Mouse (Mus musculus) hindbrain, embryonic 11.5 days (tissue): Measurements from ENCODE around the gene Daam1. TPM values are rescaled to one million over a fixed set of nuclear protein-coding genes. Genes with fewer than 3 reads are reported as not detected.

ENCODE experiments used
- ATAC-seq: fragments of 200-750 bp; cut with Nextera tagmentation; 2 replicates; pipeline ENCODE4 v1.8.0; 2017; ENCODE audit warnings: mild to moderate bottlenecking, moderate TSS enrichment, moderate library complexity; ENCODE audit not compliant: low FRiP score
- DNase-seq: peaks from one replicate; pipeline ENCODE4 v3.0.0-alpha.2; 2015; ENCODE audit warnings: low spot score
- H3K27ac ChIP-seq: fragments of 300-500 bp; sonication (generic); 2 replicates; pipeline ENCODE4 v1.5.1; 2014; ENCODE audit warnings: mild to moderate bottlenecking, low read depth, low read length
- H3K27me3 ChIP-seq: fragments of 300-500 bp; sonication (generic); 2 replicates; pipeline ENCODE4 v1.6.1; 2014; ENCODE audit warnings: mild to moderate bottlenecking, low read length, moderate library complexity, mixed read lengths; ENCODE audit not compliant: control insufficient read depth, insufficient read depth
- H3K36me3 ChIP-seq: fragments of 300-500 bp; sonication (generic); 2 replicates; pipeline ENCODE4 v1.6.1; 2014; ENCODE audit warnings: mild to moderate bottlenecking, low read length, moderate library complexity, mixed read lengths; ENCODE audit not compliant: control insufficient read depth, insufficient read depth
- H3K4me1 ChIP-seq: fragments of 300-500 bp; sonication (generic); replicated peaks from 2 replicates; pipeline ENCODE4 v1.6.1; 2014; ENCODE audit warnings: low read length, mixed read lengths; ENCODE audit not compliant: control insufficient read depth, insufficient read depth
- H3K4me2 ChIP-seq: fragments of 300-500 bp; sonication (generic); replicated peaks from 2 replicates; pipeline ENCODE4 v1.6.1; 2014; ENCODE audit warnings: mild to moderate bottlenecking, low read depth, low read length
- H3K4me3 ChIP-seq: fragments of 300-500 bp; sonication (generic); 2 replicates; pipeline ENCODE4 v1.5.1; 2014; ENCODE audit warnings: low read depth, low read length
- H3K9ac ChIP-seq: fragments of 300-500 bp; sonication (generic); 2 replicates; pipeline ENCODE4 v1.6.1; 2014; ENCODE audit warnings: low read depth, low read length
- H3K9me3 ChIP-seq: fragments of 300-500 bp; sonication (generic); 2 replicates; pipeline ENCODE4 v1.6.1; 2016; ENCODE audit warnings: low read length; ENCODE audit not compliant: control insufficient read depth
- WGBS: fragments of 180-500 bp; shearing (Covaris S2); extraction: QIAGEN DNeasy Blood & Tissue Kit; methylation state at CpG from one replicate; pipeline ENCODE4 v1.1.7; 2014; 5-methylcytosine and 5-hydroxymethylcytosine counted together
- polyA plus RNA-seq: library from polyadenylated mRNA; unstranded; fragments of >200 nt; fragmentation: Nextera tagmentation; extraction: Ambion mirVana; gene quantifications from 2 replicates; pipeline ENCODE4 v1.2.1, GENCODE M21; 2014

Daam1 gene
- polyA plus RNA-seq, 1 experiment from 2014 or later, result 30.9 TPM

- Histone ChIP-seq H3K4me2 (no peak overlapping the region), H3K9me3 (no peaks in the 10 kb centered on the region), H3K4me1 (no peaks in the 10 kb centered on the region), H3K4me3 (no peak overlapping the region), H3K27ac (no peak overlapping the region), H3K27me3 (no peaks in the 10 kb centered on the region; the same call in 1 of the 2 replicates), H3K9ac (no peak overlapping the region), H3K36me3 (no peaks in the 10 kb centered on the region)
- no peak for DNase-seq
- WGBS, result 92% methylated on average over 5 of the region's 5 CpGs
- no peak for ATAC-seq
These were observed 200.3 kb downstream of the Daam1 start for GRCm38 (mm10) chr12:72031171-72031570.

- no peaks in the 10 kb centered on the region for H3K4me1 ChIP-seq
- no peak overlapping the region for H3K27ac ChIP-seq
- H3K4me2 ChIP-seq, result no peak overlapping the region
These were observed 200.9 kb downstream of the Daam1 start for GRCm38 (mm10) chr12:72031794-72032193.

GRCm38 (mm10) chr12:72036097-72036661 is 205.3 kb downstream of the Daam1 start:
- ATAC-seq (no peak), DNase-seq (no peak)
- no peak overlapping the region for H3K27ac ChIP-seq
- no peaks in the 10 kb centered on the region for H3K9me3 ChIP-seq
- no peak overlapping the region for H3K9ac ChIP-seq
- no peak overlapping the region for H3K4me3 ChIP-seq
- H3K4me2 ChIP-seq, result no peak overlapping the region
- WGBS, result 78% methylated on average over 9 of the region's 9 CpGs
- H3K36me3 ChIP-seq, result no peaks in the 10 kb centered on the region
- H3K27me3 ChIP-seq, result no peaks in the 10 kb centered on the region
- no peaks in the 10 kb centered on the region for H3K4me1 ChIP-seq

More at GRCm38 (mm10) chr12:72031794-72032193, 200.9 kb downstream of the Daam1 start:
- ATAC-seq (no peak), DNase-seq (no peak)
- Histone ChIP-seq H3K9ac (no peak overlapping the region), H3K4me3 (no peak overlapping the region), H3K27me3 (no peaks in the 10 kb centered on the region; the same call in 1 of the 2 replicates), H3K9me3 (no peaks in the 10 kb centered on the region), H3K36me3 (no peaks in the 10 kb centered on the region)
- 77% methylated on average over 6 of the region's 6 CpGs for WGBS

- H3K27me3 ChIP-seq, result no peaks in the 10 kb centered on the region
- H3K9ac ChIP-seq, result no peak overlapping the region
- H3K36me3 ChIP-seq, result no peaks in the 10 kb centered on the region
- DNase-seq (no peak), ATAC-seq (no peak)
- H3K4me3 ChIP-seq, result no peak overlapping the region
- H3K4me2 ChIP-seq, result no peak overlapping the region
- H3K9me3 ChIP-seq, result no peaks in the 10 kb centered on the region
- H3K4me1 ChIP-seq, result no peaks in the 10 kb centered on the region
- H3K27ac ChIP-seq, result no peak overlapping the region
- 89% methylated on average over 6 of the region's 6 CpGs for WGBS
These were observed 206.2 kb downstream of the Daam1 start for GRCm38 (mm10) chr12:72037049-72037448.

- Histone ChIP-seq H3K9me3 (no peaks in the 10 kb centered on the region), H3K4me1 (no peaks in the 10 kb centered on the region), H3K36me3 (no peaks in the 10 kb centered on the region), H3K4me3 (no peak overlapping the region), H3K4me2 (no peak overlapping the region), H3K27me3 (no peaks in the 10 kb centered on the region), H3K27ac (no peak overlapping the region), H3K9ac (no peak overlapping the region)
- WGBS, result 61% methylated on average over 2 of the region's 2 CpGs
- DNase-seq (no peak), ATAC-seq (no peak)
These were observed 208.0 kb downstream of the Daam1 start for GRCm38 (mm10) chr12:72038866-72039265.

- H3K27me3 ChIP-seq, result no peaks in the 10 kb centered on the region
- no peak overlapping the region for H3K9ac ChIP-seq
- no peak overlapping the region for H3K4me3 ChIP-seq
- no peak for ATAC-seq
- no peak overlapping the region for H3K27ac ChIP-seq
- no peaks in the 10 kb centered on the region for H3K4me1 ChIP-seq
- WGBS, result 81% methylated on average over 8 of the region's 8 CpGs
- H3K4me2 ChIP-seq, result no peak overlapping the region
- no peaks in the 10 kb centered on the region for H3K36me3 ChIP-seq
- no peaks in the 10 kb centered on the region for H3K9me3 ChIP-seq
- no peak for DNase-seq
These were observed 208.6 kb downstream of the Daam1 start for GRCm38 (mm10) chr12:72039501-72039900.

GRCm38 (mm10) chr12:72041238-72041637 is 210.4 kb downstream of the Daam1 start:
- H3K36me3 ChIP-seq, result no peaks in the 10 kb centered on the region
- no peak overlapping the region for H3K27ac ChIP-seq
- 98% methylated on average over 3 of the region's 3 CpGs for WGBS
- no peak overlapping the region for H3K9ac ChIP-seq
- H3K4me2 ChIP-seq, result no peak overlapping the region
- H3K4me1 ChIP-seq, result no peaks in the 10 kb centered on the region
- no peak for ATAC-seq
- no peaks in the 10 kb centered on the region for H3K27me3 ChIP-seq
- no peak for DNase-seq
- H3K4me3 ChIP-seq, result no peak overlapping the region
- H3K9me3 ChIP-seq, result no peaks in the 10 kb centered on the region

Other genes starting within 250 kb of the Daam1 start
- gene Gpr135, start 240.0 kb downstream of the Daam1 start, polyA plus RNA-seq, result 0.99 and 1.1 TPM in 2 replicates